Mouse (Mus musculus): ENCODE results near the gene Rbm7.

DNA sequence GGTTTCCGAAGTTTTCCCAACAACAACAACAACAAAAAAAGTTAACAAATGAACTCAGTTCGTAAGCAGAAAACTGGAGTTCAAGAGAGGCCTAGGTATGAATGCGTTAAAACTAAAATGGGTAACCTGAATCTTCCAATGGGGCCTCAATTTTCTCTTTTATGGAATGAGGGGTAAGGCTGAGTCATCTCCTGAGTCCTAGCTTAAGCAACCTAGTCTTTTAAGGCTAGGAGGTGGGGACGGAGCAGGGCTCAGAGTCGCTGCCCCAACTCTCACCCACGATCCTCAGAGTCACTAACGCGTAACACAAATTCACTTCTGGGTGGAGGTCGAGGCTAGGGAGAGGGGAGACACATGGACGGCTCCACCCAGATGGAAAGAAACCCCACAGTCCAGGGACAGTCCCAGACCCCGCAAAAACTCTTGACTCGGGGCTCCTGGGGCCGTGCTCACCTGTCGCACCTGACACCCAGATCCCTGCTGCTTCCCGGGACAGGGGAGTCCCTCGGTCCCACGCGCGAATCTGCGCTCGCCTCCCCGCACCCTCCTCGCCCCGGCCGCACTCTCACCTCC is 15.2 kb downstream of the Rbm7 start:
- no peak for TF ChIP-seq CTCF (IDR thresholded peaks at IDR 0.05)
- TF ChIP-seq EP300 (IDR thresholded peaks at IDR 0.05): no peak

All from lung, postnatal 0 days (tissue).